Mouse (Mus musculus): ENCODE results near the gene Pla2g2c. TPM values are rescaled to one million over a fixed set of nuclear protein-coding genes. Genes with fewer than 3 reads are reported as not detected.

The Pla2g2c gene
- not detected for polyA plus RNA-seq (2014; fragmentation: Illumina TruSeq; extraction: RNeasy Lipid Tissue Mini Kit (QIAGEN cat#74804); ENCODE audit: low replicate concordance)

GRCm38 (mm10) chr4:138724354-138725126 is at the start of gene Pla2g2c:
Pla2g2c (plus strand) TSS chr4:138724792.

GRCm38 (mm10) chr4:138737031-138737430 is 12.4 kb downstream of the Pla2g2c start, which contains the start of gene Ubxn10:
Ubxn10 (minus strand) TSS chr4:138737167.

GRCm38 (mm10) chr4:138757416-138757815 is 32.8 kb downstream of the Pla2g2c start, which contains the start of gene Pla2g2f:
Pla2g2f (minus strand) TSS chr4:138757626.

GRCm38 (mm10) chr4:138775435-138775834 is 50.8 kb downstream of the Pla2g2c start, which contains the start of gene Pla2g2d:
Pla2g2d (plus strand) TSS chr4:138775735.

Other genes starting within 250 kb of the Pla2g2c start
- gene Vwa5b1, start 88.9 kb upstream of the Pla2g2c start, polyA plus RNA-seq (2014; fragmentation: Illumina TruSeq; extraction: RNeasy Lipid Tissue Mini Kit (QIAGEN cat#74804); ENCODE audit: low replicate concordance) = not detected
- not detected for gene Ubxn10, start 12.4 kb downstream of the Pla2g2c start, polyA plus RNA-seq (2014; fragmentation: Illumina TruSeq; extraction: RNeasy Lipid Tissue Mini Kit (QIAGEN cat#74804); ENCODE audit: low replicate concordance)
- 0.33 TPM for gene Pla2g2f, start 32.8 kb downstream of the Pla2g2c start, polyA plus RNA-seq (2014; fragmentation: Illumina TruSeq; extraction: RNeasy Lipid Tissue Mini Kit (QIAGEN cat#74804); ENCODE audit: low replicate concordance)
- 8.3 TPM for gene Pla2g2d, start 50.9 kb downstream of the Pla2g2c start, polyA plus RNA-seq (2014; fragmentation: Illumina TruSeq; extraction: RNeasy Lipid Tissue Mini Kit (QIAGEN cat#74804); ENCODE audit: low replicate concordance)
- gene Pla2g5, start 138.7 kb downstream of the Pla2g2c start, polyA plus RNA-seq (2014; fragmentation: Illumina TruSeq; extraction: RNeasy Lipid Tissue Mini Kit (QIAGEN cat#74804); ENCODE audit: low replicate concordance) = 0.48 TPM
- not detected for gene Gm13030, start 149.2 kb downstream of the Pla2g2c start, polyA plus RNA-seq (2014; fragmentation: Illumina TruSeq; extraction: RNeasy Lipid Tissue Mini Kit (QIAGEN cat#74804); ENCODE audit: low replicate concordance)
- gene Pla2g2e, start 153.2 kb downstream of the Pla2g2c start, polyA plus RNA-seq (2014; fragmentation: Illumina TruSeq; extraction: RNeasy Lipid Tissue Mini Kit (QIAGEN cat#74804); ENCODE audit: low replicate concordance) = not detected
- gene Otud3, start 189.2 kb downstream of the Pla2g2c start, polyA plus RNA-seq (2014; fragmentation: Illumina TruSeq; extraction: RNeasy Lipid Tissue Mini Kit (QIAGEN cat#74804); ENCODE audit: low replicate concordance) = 2.1 TPM
- 5.7 TPM for gene Rnf186, start 242.3 kb downstream of the Pla2g2c start, polyA plus RNA-seq (2014; fragmentation: Illumina TruSeq; extraction: RNeasy Lipid Tissue Mini Kit (QIAGEN cat#74804); ENCODE audit: low replicate concordance)
- gene Tmco4, start 248.1 kb downstream of the Pla2g2c start, polyA plus RNA-seq (2014; fragmentation: Illumina TruSeq; extraction: RNeasy Lipid Tissue Mini Kit (QIAGEN cat#74804); ENCODE audit: low replicate concordance) = 3.8 TPM

All from small intestine, adult 10 weeks (tissue).